Mouse (Mus musculus) neural tube, embryonic 12.5 days (tissue): Measurements from ENCODE around the gene Nr1h4. TPM values are rescaled to one million over a fixed set of nuclear protein-coding genes. Genes with fewer than 3 reads are reported as not detected.

Experiments used
- ATAC-seq: fragments of 200-750 bp; cut with Nextera tagmentation; 2 replicates; pipeline ENCODE4 v1.8.0; 2017; ENCODE audit warnings: low read depth, mild to moderate bottlenecking, moderate TSS enrichment, moderate library complexity; ENCODE audit not compliant: low FRiP score
- H3K27ac ChIP-seq: fragments of 300-500 bp; sonication (generic); 2 replicates; pipeline ENCODE4 v1.5.1; 2016
- H3K27me3 ChIP-seq: fragments of 300-500 bp; sonication (generic); replicated peaks from 2 replicates; pipeline ENCODE4 v1.6.1; 2016; ENCODE audit warnings: mild to moderate bottlenecking
- H3K36me3 ChIP-seq: fragments of 300-500 bp; sonication (generic); 2 replicates; pipeline ENCODE4 v1.6.1; 2016; ENCODE audit warnings: mild to moderate bottlenecking
- H3K4me1 ChIP-seq: fragments of 300-500 bp; sonication (generic); 2 replicates; pipeline ENCODE4 v1.6.1; 2016
- H3K4me2 ChIP-seq: fragments of 300-500 bp; sonication (generic); replicated peaks from 2 replicates; pipeline ENCODE4 v1.6.1; 2016; ENCODE audit warnings: mild to moderate bottlenecking
- H3K4me3 ChIP-seq: fragments of 300-500 bp; sonication (generic); 2 replicates; pipeline ENCODE4 v1.5.1; 2016
- H3K9ac ChIP-seq: fragments of 300-500 bp; sonication (generic); 2 replicates; pipeline ENCODE4 v1.6.1; 2016; ENCODE audit warnings: mild to moderate bottlenecking
- H3K9me3 ChIP-seq: fragments of 300-500 bp; sonication (generic); 2 replicates; pipeline ENCODE4 v1.6.1; 2016; ENCODE audit warnings: mild to moderate bottlenecking
- WGBS: fragments of 180-500 bp; shearing (Covaris S2); methylation state at CpG from one replicate; pipeline ENCODE4 v1.1.7; 2016; 5-methylcytosine and 5-hydroxymethylcytosine counted together
- polyA plus RNA-seq: library from polyadenylated mRNA; unstranded; fragments of >200 nt; fragmentation: Nextera tagmentation; extraction: Ambion mirVana; gene quantifications from 2 replicates; pipeline ENCODE4 v1.2.1, GENCODE M21; 2016

Nr1h4 gene
- polyA plus RNA-seq, 1 experiment from 2014 or later: not detected

GRCm38 (mm10) chr10:89490250-89490649, 43.1 kb downstream of the Nr1h4 start:
- WGBS: 88% methylated on average over 3 of the region's 3 CpGs
- Histone ChIP-seq H3K4me3 (no peak overlapping the region), H3K9ac (no peak overlapping the region), H3K27me3 (peaks cover 5% of the 10 kb centered on the region; the same call in 1 of the 2 replicates), H3K4me1 (0 out of 2 replicates have a peak, but pooled peaks cover 3% of the 10 kb centered on the region), H3K36me3 (no peaks in the 10 kb centered on the region), H3K9me3 (no peaks in the 10 kb centered on the region), H3K4me2 (no peak overlapping the region), H3K27ac (no peak overlapping the region)
- no peak for ATAC-seq

- no peak overlapping the region for H3K4me3 ChIP-seq
- H3K27ac ChIP-seq: no peak overlapping the region
- 0 out of 2 replicates have a peak, but pooled peaks cover 3% of the 10 kb centered on the region for H3K4me1 ChIP-seq
- ATAC-seq: no peak
- WGBS: 92% methylated on average over 4 of the region's 4 CpGs
- peaks cover 4% of the 10 kb centered on the region; the same call in 1 of the 2 replicates for H3K27me3 ChIP-seq
- H3K36me3 ChIP-seq: no peaks in the 10 kb centered on the region
- no peak overlapping the region for H3K4me2 ChIP-seq
- H3K9me3 ChIP-seq: no peaks in the 10 kb centered on the region
- no peak overlapping the region for H3K9ac ChIP-seq
These were observed 43.9 kb downstream of the Nr1h4 start for GRCm38 (mm10) chr10:89489459-89489858.

DNA sequence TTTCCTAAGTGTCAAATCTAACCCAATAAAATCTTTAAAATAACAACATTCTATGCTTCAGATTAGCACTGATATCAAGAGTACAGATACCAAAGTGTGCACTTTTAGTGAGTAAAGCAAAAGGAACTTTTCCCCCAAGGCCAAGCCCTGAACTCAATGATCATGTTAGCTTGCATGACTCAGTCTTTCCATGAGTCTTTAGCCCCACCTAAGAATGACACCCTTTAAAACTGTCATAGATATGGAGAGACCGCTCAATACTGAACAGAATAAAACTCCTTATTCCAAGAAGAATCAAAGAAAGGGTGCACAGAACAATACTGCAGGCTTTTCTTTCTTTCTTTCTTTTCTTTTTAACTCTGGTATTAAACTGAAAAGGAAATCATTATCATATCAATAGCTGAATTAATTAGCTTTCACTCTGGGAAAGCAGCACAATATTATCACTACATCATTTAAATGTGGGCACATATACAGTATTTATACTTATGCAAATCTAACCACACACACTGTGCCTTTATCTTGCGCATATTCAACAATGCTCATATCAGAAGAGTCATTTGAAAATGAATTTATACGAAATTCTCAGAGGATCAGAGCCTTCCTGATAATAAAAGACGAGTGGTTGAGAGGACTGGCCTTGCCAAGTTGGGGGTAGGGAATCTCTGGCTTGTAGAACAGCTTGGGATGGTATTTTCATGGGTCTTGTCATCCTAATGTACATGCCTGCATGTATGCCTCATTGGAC, 46.2 kb downstream of the Nr1h4 start:
- ATAC-seq: no peak
- 36% methylated on average over 4 of the region's 4 CpGs for whole genome bisulfite sequencing
- Histone ChIP-seq H3K36me3 (no peaks in the 10 kb centered on the region), H3K9ac (no peak overlapping the region), H3K4me2 (no peak overlapping the region), H3K27me3 (peaks cover 4% of the 10 kb centered on the region; the same call in 1 of the 2 replicates), H3K9me3 (no peaks in the 10 kb centered on the region), H3K4me3 (no peak overlapping the region), H3K27ac (no peak overlapping the region), H3K4me1 (peaks cover 6% of the 10 kb centered on the region; the same call in 1 of the 2 replicates)

DNA sequence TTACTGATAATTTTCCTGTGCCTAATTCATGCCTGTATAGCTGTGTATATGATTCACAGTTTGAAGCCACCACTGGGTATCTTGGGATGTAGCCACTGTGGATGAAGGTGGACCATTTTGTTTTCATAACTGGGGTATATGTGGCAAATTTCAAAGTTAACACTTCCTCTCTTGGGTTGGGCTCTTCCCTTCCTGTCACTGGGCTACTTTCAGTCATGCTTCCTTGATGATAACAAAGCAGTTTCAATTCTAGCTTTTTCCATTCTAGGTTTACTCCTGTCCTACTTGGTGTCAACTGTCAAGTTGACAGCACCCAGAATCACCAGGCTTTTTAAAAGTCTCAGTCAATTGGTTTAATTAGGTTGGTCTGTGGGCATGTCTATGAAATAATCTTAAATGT, 48.5 kb downstream of the Nr1h4 start:
- ATAC-seq: no peak

DNA sequence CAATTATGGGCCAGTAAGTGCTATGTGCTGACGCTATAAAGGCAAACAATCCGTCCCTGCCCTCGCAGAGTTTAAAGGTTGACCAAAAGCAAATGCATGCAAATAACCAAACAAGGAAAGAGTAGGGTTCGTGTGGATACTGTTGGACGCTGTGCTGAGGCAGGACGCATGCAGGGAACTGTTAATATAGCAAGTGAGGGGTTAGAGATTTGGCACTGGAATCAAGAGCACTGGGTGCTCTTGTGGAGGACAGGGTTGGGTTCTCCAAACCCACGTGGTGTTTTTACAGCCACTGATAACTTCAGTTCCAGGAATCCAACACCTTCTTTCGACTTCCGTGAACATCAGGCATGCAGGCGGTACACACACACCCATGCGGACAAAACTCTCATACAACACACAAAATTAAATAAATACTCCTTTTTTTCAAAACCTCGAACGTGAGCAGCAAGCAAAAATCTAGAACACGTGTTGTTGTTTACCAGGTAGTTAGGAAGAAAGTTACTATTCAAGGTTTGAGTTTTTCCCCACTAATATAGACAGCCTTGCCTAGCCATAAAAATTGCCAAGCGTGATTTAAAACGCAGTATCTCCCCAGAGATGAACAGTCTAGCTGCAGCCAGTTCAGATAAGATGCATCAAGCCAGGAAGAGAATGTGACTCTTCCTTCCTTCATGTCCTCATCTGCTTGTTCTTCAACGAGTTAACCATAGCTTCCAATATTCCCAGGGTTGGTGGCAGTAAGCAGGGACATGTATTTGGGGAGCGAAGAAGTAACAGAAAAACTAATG, 49.4 kb downstream of the Nr1h4 start:
- H3K4me1 ChIP-seq: peaks cover 5% of the 10 kb centered on the region; the same call in 1 of the 2 replicates
- no peak for ATAC-seq

More for the DNA sequence above, 48.5 kb downstream of the Nr1h4 start:
- Histone ChIP-seq H3K36me3 (no peaks in the 10 kb centered on the region), H3K4me2 (no peak overlapping the region), H3K27me3 (peaks cover 4% of the 10 kb centered on the region; the same call in 1 of the 2 replicates), H3K4me1 (peaks cover 5% of the 10 kb centered on the region; the same call in 1 of the 2 replicates), H3K9ac (no peak overlapping the region), H3K9me3 (no peaks in the 10 kb centered on the region), H3K4me3 (no peak overlapping the region), H3K27ac (no peak overlapping the region)

DNA sequence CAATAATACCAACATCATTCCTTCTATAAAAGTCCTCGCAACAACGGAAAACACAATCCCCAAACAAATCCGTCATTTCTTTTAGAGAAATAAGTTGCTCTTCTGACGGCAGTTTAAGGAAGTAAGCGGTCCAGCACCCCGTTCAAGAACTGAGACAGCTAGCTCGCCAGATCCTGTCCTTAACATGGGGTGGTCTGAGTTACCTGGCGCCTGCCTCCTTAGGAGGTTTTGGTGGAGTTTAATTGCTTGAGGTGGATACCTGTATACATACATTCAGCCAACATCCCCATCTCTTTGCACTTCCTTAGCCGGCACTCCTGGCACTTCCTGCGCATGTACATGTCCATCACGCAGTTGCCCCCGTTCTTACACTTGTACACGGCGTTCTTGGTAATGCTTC, 50.3 kb downstream of the Nr1h4 start:
- H3K9me3 ChIP-seq: no peaks in the 10 kb centered on the region
- WGBS: 80% methylated on average over 14 of the region's 14 CpGs

More for the DNA sequence above, 49.4 kb downstream of the Nr1h4 start:
- Histone ChIP-seq H3K27ac (no peak overlapping the region), H3K27me3 (peaks cover 4% of the 10 kb centered on the region; the same call in 1 of the 2 replicates), H3K4me3 (no peak overlapping the region), H3K9me3 (no peaks in the 10 kb centered on the region), H3K36me3 (no peaks in the 10 kb centered on the region), H3K9ac (no peak overlapping the region), H3K4me2 (no peak overlapping the region)
- 75% methylated on average over 18 of the region's 18 CpGs for WGBS

DNA sequence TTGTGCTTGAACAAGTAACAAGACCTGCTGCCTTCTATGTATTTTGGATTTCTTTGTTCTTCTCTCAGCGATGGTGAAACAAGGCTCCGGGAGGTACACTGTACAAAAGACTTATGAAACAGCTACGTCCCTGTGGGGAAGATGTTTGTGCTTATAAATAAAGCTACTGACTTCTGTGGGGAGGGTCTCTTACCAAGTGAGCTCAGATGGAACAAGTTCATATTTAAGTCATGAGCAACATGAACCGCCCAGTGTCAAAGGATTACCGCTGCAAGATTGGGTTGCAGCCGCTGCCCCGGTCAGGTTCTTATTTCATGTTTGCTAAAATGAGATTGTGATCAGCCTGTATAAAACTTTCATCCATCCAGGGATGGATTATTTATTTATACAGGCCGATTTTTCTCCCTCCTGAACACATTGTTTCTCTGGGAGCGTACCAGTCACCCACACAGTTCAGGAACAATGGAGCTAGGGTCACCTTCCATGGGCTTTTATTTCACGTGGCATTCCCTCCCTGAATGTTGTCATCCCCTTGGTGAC, 51.2 kb downstream of the Nr1h4 start:
- Histone ChIP-seq H3K4me1 (peaks cover 5% of the 10 kb centered on the region; the same call in 1 of the 2 replicates), H3K27ac (no peak overlapping the region), H3K27me3 (peaks cover 4% of the 10 kb centered on the region; the same call in 1 of the 2 replicates), H3K9me3 (no peaks in the 10 kb centered on the region), H3K9ac (no peak overlapping the region), H3K4me3 (no peak overlapping the region), H3K4me2 (peak overlapping the region; percentile 17), H3K36me3 (no peaks in the 10 kb centered on the region)
- peak; percentile 48; the same call in 1 of the 2 replicates for ATAC-seq
- WGBS: 26% methylated on average over 10 of the region's 10 CpGs

More for the DNA sequence above, 50.3 kb downstream of the Nr1h4 start:
- no peak for ATAC-seq
- H3K27me3 ChIP-seq: peaks cover 4% of the 10 kb centered on the region; the same call in 1 of the 2 replicates
- no peak overlapping the region for H3K27ac ChIP-seq
- peaks cover 5% of the 10 kb centered on the region; the same call in 1 of the 2 replicates for H3K4me1 ChIP-seq
- no peak overlapping the region for H3K9ac ChIP-seq
- no peak overlapping the region for H3K4me3 ChIP-seq
- H3K36me3 ChIP-seq: no peaks in the 10 kb centered on the region
- H3K4me2 ChIP-seq: no peak overlapping the region

- Histone ChIP-seq H3K9ac (no peak overlapping the region), H3K4me1 (peaks cover 5% of the 10 kb centered on the region; the same call in 1 of the 2 replicates), H3K4me3 (no peak overlapping the region), H3K36me3 (no peaks in the 10 kb centered on the region), H3K27ac (no peak overlapping the region), H3K9me3 (no peaks in the 10 kb centered on the region), H3K4me2 (peak overlapping the region; percentile 17; the same call in 1 of the 2 replicates), H3K27me3 (peaks cover 4% of the 10 kb centered on the region; the same call in 1 of the 2 replicates)
- ATAC-seq: no peak
- WGBS: 28% methylated on average over 7 of the region's 7 CpGs
These were observed 51.7 kb downstream of the Nr1h4 start for GRCm38 (mm10) chr10:89481638-89482037.

- Histone ChIP-seq H3K4me1 (peaks cover 5% of the 10 kb centered on the region; the same call in 1 of the 2 replicates), H3K27ac (no peak overlapping the region), H3K27me3 (no peaks in the 10 kb centered on the region), H3K36me3 (no peaks in the 10 kb centered on the region), H3K9me3 (no peaks in the 10 kb centered on the region), H3K4me3 (no peak overlapping the region), H3K4me2 (no peak overlapping the region), H3K9ac (no peak overlapping the region)
- ATAC-seq: no peak
- 90% methylated on average over 8 of the region's 8 CpGs for WGBS
These were observed 54.6 kb downstream of the Nr1h4 start for GRCm38 (mm10) chr10:89478766-89479165.

DNA sequence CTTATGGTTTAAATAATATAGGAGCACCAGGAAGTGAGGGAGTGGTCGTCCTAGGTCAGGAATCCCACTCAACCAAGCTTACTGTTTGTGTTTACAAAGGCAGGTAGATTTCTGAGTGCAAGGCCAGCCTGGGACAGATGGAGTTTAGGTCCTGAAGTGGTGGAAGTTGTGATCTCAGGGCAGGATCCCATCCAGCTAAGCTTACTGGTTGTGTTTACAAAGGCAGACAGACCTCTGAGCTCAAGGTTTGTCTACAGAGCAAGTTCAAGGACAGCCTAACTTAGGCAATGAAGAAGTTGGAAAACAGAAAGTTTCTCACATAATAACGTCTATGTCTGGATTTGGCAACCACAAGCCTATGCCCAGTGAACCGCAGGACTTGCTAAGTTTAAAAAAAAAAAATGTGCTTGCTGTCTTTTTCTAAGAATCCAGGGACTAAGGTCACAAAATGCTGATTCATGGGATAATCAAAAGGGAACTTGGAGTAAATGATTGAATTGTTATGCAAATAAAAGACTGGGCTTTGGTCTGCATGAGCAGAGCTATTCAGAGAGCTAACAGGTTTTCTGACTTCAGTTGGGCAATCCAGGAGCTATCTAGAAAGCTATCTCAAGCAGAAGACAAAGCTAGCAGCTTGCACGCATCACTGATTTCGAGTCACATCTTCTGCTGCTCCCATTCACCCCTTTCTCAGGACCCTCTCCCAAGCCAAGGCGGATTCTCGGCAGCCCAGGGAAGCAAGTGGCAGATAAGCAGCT, 62.6 kb downstream of the Nr1h4 start:
- no peak overlapping the region for H3K9ac ChIP-seq
- ATAC-seq: no peak
- H3K27me3 ChIP-seq: no peaks in the 10 kb centered on the region
- H3K4me1 ChIP-seq: no peaks in the 10 kb centered on the region
- H3K27ac ChIP-seq: no peak overlapping the region
- H3K4me2 ChIP-seq: no peak overlapping the region
- no peak overlapping the region for H3K4me3 ChIP-seq
- no peaks in the 10 kb centered on the region for H3K9me3 ChIP-seq
- no peaks in the 10 kb centered on the region for H3K36me3 ChIP-seq
- WGBS: 56% methylated on average over 7 of the region's 7 CpGs

- Histone ChIP-seq H3K27me3 (no peaks in the 10 kb centered on the region), H3K27ac (no peak overlapping the region), H3K4me3 (no peak overlapping the region), H3K9me3 (no peaks in the 10 kb centered on the region), H3K36me3 (no peaks in the 10 kb centered on the region), H3K4me1 (no peaks in the 10 kb centered on the region), H3K9ac (no peak overlapping the region), H3K4me2 (no peak overlapping the region)
- no peak for ATAC-seq
- WGBS: 88% methylated on average over 4 of the region's 4 CpGs
These were observed 68.5 kb downstream of the Nr1h4 start for GRCm38 (mm10) chr10:89464760-89465405.
